Mouse (Mus musculus) embryonic fibroblast, embryonic 13.5 days (primary cell): ENCODE data around the gene Bcl2l12.

ENCODE experiments used
- CTCF ChIP-seq: IDR thresholded peaks from 2 replicates; pipeline ENCODE4 v1.5.1; 2011; ENCODE audit warnings: mild to moderate bottlenecking, control low read depth, low read length, moderate library complexity, borderline replicate concordance; ENCODE audit not compliant: insufficient read depth
- POLR2A ChIP-seq: IDR thresholded peaks from 2 replicates; pipeline ENCODE4 v1.6.1; 2011; ENCODE audit warnings: low read depth, mild to moderate bottlenecking, control low read depth, low read length, moderate library complexity

- peak; percentile 87 for TF ChIP-seq POLR2A
- TF ChIP-seq CTCF: no peak
Measured at GRCm38 (mm10) chr7:44997231-44997939, 1.1 kb downstream of the Bcl2l12 start, which contains the start of gene Irf3.
